In the genomic region with DNA sequence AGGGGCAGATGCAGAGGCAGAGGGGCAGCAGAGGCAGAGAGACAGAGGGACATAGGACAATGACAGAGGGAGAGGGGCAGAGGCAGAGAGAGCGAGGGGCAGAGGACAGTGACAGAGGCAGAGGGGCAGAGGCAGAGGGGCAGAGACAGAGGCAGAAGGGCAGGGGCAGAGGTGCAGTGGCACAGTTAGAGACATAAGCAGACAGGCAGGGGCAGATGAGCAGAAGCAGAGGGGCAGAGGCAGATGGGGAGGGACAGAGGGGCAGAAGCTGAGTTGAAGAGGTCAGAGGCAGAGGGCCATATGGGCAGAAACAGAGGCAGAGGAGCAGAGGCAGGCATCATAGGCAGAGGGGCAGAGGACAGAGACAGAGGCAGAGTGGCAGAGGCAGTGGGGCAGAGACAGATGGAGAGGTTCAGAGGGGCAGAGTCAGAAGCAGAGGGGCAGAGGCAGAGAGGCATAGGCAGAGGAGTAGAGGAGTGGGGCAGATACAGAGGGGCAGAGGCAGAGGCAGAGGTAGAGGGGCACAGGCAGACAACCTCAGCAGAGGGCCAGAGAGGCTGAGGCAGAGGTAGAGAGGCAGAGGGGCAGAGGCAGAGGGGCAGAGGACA, we compare ENCODE assay signal across 9 mouse cellular contexts. TPM values are rescaled to one million over a fixed set of nuclear protein-coding genes. Genes with fewer than 3 reads are reported as not detected.
DNase-seq lines count a peak whose midpoint lies in the region; ATAC-seq lines count a peak whose summit lies in the region.
"Had no signal": no experiment of that assay in that cellular context is flagged by ENCODE, and none has a peak within 500 bp of the region (broad histone marks: within the 10 kb centered on the region; RNA-seq: fewer than 3 reads in every experiment).

No protein-coding gene starts in this region.

- no peaks in the 10 kb centered on the region for H3K4me1 ChIP-seq in embryonic facial prominence, embryonic 13.5 days
- H3K4me1 ChIP-seq in hindbrain, embryonic 13.5 days (replicated peaks) = no peaks in the 10 kb centered on the region
- no peaks in the 10 kb centered on the region for H3K4me1 ChIP-seq in midbrain, embryonic 12.5 days

- no peak overlapping the region for H3K4me2 ChIP-seq in embryonic facial prominence, embryonic 13.5 days
- no peak overlapping the region for H3K4me2 ChIP-seq in hindbrain, embryonic 13.5 days
- H3K4me2 ChIP-seq in midbrain, embryonic 12.5 days (replicated peaks) = no peak overlapping the region

- H3K4me3 ChIP-seq in embryonic facial prominence, embryonic 13.5 days = no peak overlapping the region
- no peak overlapping the region for H3K4me3 ChIP-seq in hindbrain, embryonic 13.5 days
- no peak overlapping the region for H3K4me3 ChIP-seq in midbrain, embryonic 12.5 days

- no peak overlapping the region for H3K27ac ChIP-seq in embryonic facial prominence, embryonic 13.5 days
- H3K27ac ChIP-seq in hindbrain, embryonic 13.5 days = no peak overlapping the region
- no peak overlapping the region for H3K27ac ChIP-seq in midbrain, embryonic 12.5 days (replicated peaks)

- H3K36me3 ChIP-seq in embryonic facial prominence, embryonic 13.5 days = no peaks in the 10 kb centered on the region
- H3K36me3 ChIP-seq in hindbrain, embryonic 13.5 days = peaks cover 3% of the 10 kb centered on the region; the same call in 1 of the 2 replicates
- H3K36me3 ChIP-seq in midbrain, embryonic 12.5 days = no peaks in the 10 kb centered on the region

- ATAC-seq in frontal cortex, adult (ENCODE audit: low TSS enrichment) = peak; percentile 64
- ATAC-seq in embryonic facial prominence, embryonic 13.5 days (ENCODE audit: insufficient number of reproducible peaks, insufficient read depth, low FRiP score, low TSS enrichment, low read depth) = peak; percentile 43; the same call in 1 of the 2 replicates
- ATAC-seq in hindbrain, embryonic 13.5 days (ENCODE audit: low FRiP score) = peak; percentile 63; the same call in 1 of the 2 replicates
- peak; percentile 34 for ATAC-seq in midbrain, embryonic 12.5 days (ENCODE audit: low FRiP score, low read depth)
- ATAC-seq: intestine, postnatal 0 days had no signal

- no peaks in the 10 kb centered on the region for H3K9me3 ChIP-seq in embryonic facial prominence, embryonic 13.5 days
- no peaks in the 10 kb centered on the region for H3K9me3 ChIP-seq in hindbrain, embryonic 13.5 days
- H3K9me3 ChIP-seq in midbrain, embryonic 12.5 days = no peaks in the 10 kb centered on the region

- DNase-seq in frontal cortex, postnatal 25 days (ENCODE audit: low spot score in 2 of 2) = no peak
- no peak for DNase-seq in urinary bladder, adult 18-20 months (ENCODE audit: low spot score in 2 of 2)
- DNase-seq in adrenal gland, adult 18-20 months (ENCODE audit: low spot score in 2 of 2) = no peak
- DNase-seq in urinary bladder, postnatal 10 days (ENCODE audit: low spot score) = no peak

- peaks cover 41% of the 10 kb centered on the region for H3K27me3 ChIP-seq in embryonic facial prominence, embryonic 13.5 days
- peaks cover 48% of the 10 kb centered on the region for H3K27me3 ChIP-seq in hindbrain, embryonic 13.5 days
- H3K27me3 ChIP-seq in midbrain, embryonic 12.5 days = peaks cover 55% of the 10 kb centered on the region

- WGBS in embryonic facial prominence, embryonic 13.5 days = 75% methylated on average over 1 of the region's 1 CpGs
- 47% methylated on average over 1 of the region's 1 CpGs for whole genome bisulfite sequencing in hindbrain, embryonic 13.5 days
- 52% methylated on average over 1 of the region's 1 CpGs for WGBS in midbrain, embryonic 12.5 days

- no peak overlapping the region for H3K9ac ChIP-seq in embryonic facial prominence, embryonic 13.5 days
- no peak overlapping the region; the same call in 1 of the 2 replicates for H3K9ac ChIP-seq in hindbrain, embryonic 13.5 days
- no peak overlapping the region for H3K9ac ChIP-seq in midbrain, embryonic 12.5 days (replicated peaks)

RNA-seq across cellular contexts. Expression of a gene that starts 40.3 kb away (rescaled TPM):
- polyA plus RNA-seq in embryonic facial prominence, embryonic 13.5 days (2015; fragmentation: Nextera tagmentation; extraction: Ambion mirVana) = 17.6 and 18.1 TPM in 2 replicates
- polyA plus RNA-seq in hindbrain, embryonic 13.5 days (2015; fragmentation: Nextera tagmentation; extraction: Ambion mirVana) = 8.8 and 10.1 TPM in 2 replicates
- 11.8 and 13.6 TPM in 2 replicates for polyA plus RNA-seq in midbrain, embryonic 12.5 days (2016; fragmentation: Nextera tagmentation; extraction: Ambion mirVana)
- total RNA-seq in adrenal gland, adult 18-20 months (2021) = 10 to 100 TPM; 14.9 to 16.6 TPM

RNA-seq across cellular contexts. Expression of a gene that starts 40.5 kb away (rescaled TPM):
- polyA plus RNA-seq in embryonic facial prominence, embryonic 13.5 days (2015; fragmentation: Nextera tagmentation; extraction: Ambion mirVana) = 39.5 and 43.3 TPM in 2 replicates
- 49.5 and 51.0 TPM in 2 replicates for polyA plus RNA-seq in hindbrain, embryonic 13.5 days (2015; fragmentation: Nextera tagmentation; extraction: Ambion mirVana)
- polyA plus RNA-seq in midbrain, embryonic 12.5 days (2016; fragmentation: Nextera tagmentation; extraction: Ambion mirVana) = 42.8 and 44.5 TPM in 2 replicates
- 10 to 100 TPM; 28.2 to 28.8 TPM for total RNA-seq in adrenal gland, adult 18-20 months (2021)
